Mouse (Mus musculus) myocyte (in vitro differentiated cells): ENCODE data around the gene Acad9.

Experiments used
- CEBPB ChIP-seq: IDR thresholded peaks from 2 replicates; pipeline ENCODE4 v1.6.1; 2011; ENCODE audit warnings: mild to moderate bottlenecking, moderate library complexity; ENCODE audit not compliant: poor library complexity, insufficient read depth, severe bottlenecking
- E2F4 ChIP-seq: IDR thresholded peaks from one replicate; pipeline ENCODE4 v1.6.1; 2011; ENCODE audit warnings: mild to moderate bottlenecking, control low read depth, moderate library complexity; ENCODE audit not compliant: insufficient read depth
- POLR2A ChIP-seq: IDR thresholded peaks from one replicate; pipeline ENCODE4 v1.6.1; 2011; ENCODE audit warnings: low read depth, mild to moderate bottlenecking, control low read depth, moderate library complexity; ENCODE audit not compliant: insufficient read length
- USF1 ChIP-seq: IDR thresholded peaks from one replicate; pipeline ENCODE4 v1.6.1; 2011; ENCODE audit warnings: low read depth, mild to moderate bottlenecking, control low read depth, moderate library complexity

- TF ChIP-seq POLR2A (no peak), CEBPB (no peak), USF1 (no peak), E2F4 (no peak)
These were observed 29.6 kb downstream of the Acad9 start for GRCm38 (mm10) chr3:36095371-36095770.
